Mouse (Mus musculus): Measurements from ENCODE around the gene Tmtc1.

Tmtc1 gene

GRCm38 (mm10) chr6:148279240-148279639 is 164.9 kb downstream of the Tmtc1 start:
- 60% methylated on average over 6 of the region's 6 CpGs for WGBS

DNA sequence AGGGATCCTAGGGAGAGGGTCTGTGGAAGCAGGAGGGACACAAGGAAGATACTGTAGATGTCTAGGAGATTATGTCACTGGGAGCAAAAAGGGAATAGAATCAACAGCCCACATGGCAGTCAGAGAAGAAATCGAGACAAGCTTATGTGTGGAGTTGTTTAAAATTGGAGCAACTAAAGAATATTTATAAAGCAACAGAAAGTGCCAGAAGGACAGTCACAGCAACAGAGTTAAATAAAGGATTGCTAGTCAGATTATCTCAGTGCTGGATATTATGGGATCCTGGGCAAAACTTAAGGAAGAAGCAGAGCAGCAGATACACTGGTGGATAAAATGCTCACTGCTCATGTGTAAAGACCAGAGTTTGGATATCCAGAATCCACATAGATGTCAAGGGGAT is 167.8 kb downstream of the Tmtc1 start:
- 41% methylated on average over 1 of the region's 1 CpGs for WGBS

DNA sequence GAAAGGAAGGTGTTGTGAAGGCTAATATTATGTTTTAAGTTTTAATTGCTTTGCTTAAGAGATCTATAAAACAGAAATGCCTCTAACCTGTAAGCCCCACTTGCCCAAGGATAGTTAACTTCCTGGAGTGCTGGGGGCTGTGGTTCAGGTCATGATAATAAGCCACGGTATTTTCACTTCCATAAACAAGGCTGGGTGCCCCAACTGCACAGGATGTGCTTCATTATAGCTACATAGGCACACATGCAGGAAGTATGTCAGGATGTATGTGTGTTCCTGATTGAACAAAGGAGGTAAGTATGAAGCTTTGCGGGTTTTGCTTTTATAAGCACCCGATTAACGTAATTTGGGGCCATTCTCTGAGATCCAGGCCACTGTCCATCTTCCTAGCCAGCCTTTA is 169.1 kb downstream of the Tmtc1 start:
- WGBS = 83% methylated on average over 4 of the region's 4 CpGs

- 86% methylated on average over 6 of the region's 6 CpGs for WGBS
Observed at GRCm38 (mm10) chr6:148260729-148261101, 183.5 kb downstream of the Tmtc1 start.

DNA sequence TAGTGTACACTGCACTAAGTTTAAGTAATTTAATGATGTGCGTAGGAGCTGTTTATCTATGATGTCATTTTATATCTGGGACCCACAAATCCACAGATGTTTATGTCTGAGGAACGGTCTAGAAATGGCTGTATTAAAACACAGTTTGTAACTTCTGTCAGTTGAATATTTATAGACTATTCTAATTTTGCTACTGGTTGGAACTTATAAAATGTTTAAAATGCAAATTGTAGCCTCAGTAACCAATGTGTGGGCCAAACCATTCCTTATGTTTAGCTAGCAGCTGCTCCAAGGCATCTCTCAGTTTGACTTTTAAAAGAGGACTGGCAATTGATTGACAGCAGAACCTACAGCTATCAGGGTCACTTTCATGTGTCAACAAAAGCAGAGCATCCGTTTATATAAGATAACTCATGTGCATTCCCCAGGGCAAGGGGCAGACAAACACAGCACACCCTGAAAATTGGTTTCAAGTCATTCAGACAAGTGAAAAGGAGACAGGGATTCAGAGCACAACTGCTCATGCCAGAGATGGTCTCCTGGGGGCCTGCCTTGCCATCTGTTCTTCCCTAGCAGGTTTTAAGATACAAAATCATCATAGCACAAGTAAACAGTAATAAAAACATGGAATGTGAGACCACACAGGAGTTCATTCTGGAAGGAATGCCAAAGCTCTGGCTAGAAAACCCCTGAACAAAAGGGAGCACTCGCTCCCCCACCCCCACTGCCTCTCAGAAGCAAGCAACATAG is 184.0 kb downstream of the Tmtc1 start:
- WGBS = 48% methylated on average over 4 of the region's 4 CpGs

- WGBS = 85% methylated on average over 8 of the region's 8 CpGs
Observed at GRCm38 (mm10) chr6:148259074-148259473, 185.1 kb downstream of the Tmtc1 start.

DNA sequence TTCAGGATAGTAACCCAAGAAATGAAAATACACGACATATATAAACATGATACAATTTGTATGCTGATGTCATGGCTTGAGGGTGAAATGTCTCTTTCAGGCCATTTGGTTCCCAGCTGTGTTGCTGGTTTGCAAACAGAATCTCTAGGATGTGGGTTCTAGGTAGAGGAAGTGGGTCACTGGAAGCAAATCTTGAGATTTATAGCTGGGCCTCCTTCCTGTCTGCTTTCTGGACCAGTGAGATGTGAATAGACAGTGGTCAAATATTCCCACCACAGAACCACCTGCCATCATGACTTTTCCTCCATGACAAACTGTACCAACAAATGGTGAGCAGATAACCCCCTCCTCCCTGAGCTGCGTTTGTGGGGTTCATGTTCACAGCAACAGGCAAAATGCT is 186.4 kb downstream of the Tmtc1 start:
- WGBS = 82% methylated on average over 2 of the region's 2 CpGs

DNA sequence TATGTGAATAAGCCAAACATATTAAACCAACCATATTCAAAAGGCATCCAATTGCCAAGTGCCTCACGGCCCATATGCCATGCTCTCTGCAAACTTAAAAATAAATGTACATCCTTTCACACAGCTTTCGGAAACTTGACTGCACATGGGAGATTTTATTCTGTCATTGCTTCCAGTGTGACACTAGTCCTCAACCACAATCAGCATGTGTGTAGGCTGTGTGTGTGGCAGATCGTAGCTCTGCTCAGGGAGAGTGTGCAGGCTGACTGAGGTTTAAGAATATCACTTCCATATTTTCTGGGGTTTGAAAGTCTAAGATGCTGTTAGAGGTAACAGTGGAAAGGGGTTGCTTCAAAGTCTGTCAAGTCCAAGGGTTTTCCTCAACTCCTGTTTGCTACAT is 188.1 kb downstream of the Tmtc1 start:
- WGBS = 55% methylated on average over 3 of the region's 3 CpGs

DNA sequence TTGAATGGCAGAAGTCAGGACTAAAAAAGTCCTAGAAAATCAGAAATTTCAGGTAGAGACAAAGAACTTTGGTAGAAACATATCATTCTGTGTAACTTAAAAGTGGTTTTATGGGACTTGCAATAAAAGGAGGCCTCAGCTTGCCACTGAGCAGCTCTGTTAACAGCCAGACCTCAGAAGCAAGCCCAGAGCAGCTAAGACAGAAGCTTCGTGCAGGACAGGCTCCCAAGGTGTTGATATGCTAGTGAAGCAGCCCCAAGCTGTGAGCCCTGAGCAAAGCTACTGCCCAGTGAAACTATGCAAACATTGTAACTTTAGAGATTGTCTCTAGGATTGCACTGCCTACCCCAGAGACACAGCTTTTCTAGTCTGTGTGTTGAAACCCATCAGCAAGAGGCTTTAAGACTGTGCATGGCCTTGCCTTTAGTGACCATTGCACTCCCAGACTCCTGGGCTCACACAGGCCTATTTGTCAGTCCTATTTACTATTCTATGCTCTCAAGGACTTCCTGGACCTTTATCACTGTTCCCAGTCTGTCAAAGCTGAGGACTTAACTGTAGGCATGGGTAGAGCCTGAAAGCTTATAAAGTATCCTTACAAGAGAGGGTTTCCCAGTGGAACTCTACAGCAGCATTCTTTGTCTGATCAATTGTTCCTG is 188.7 kb downstream of the Tmtc1 start:
- WGBS = 66% methylated on average over 1 of the region's 1 CpGs

DNA sequence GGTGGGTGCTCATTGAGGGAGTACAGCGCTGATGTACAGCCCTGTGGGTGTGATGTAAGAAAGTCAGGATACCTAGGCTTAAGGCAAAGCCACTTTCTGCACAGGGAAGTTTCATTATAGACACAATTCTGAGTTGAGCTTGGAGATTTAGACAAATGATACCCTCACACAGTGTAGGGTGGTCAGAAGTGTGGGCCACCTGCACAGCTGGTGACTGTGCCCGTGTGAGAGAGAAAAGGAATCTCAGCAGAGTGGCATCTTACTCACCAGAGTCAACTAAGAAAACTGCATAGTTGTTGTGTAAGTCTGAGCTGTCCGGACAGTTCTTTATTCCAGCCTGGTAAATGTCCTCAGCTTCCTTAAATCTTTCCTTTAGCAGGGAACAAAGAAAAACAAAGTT is 195.0 kb downstream of the Tmtc1 start:
- WGBS = 58% methylated on average over 3 of the region's 3 CpGs

GRCm38 (mm10) chr6:148248625-148249024 is 195.6 kb downstream of the Tmtc1 start:
- 18% methylated on average over 2 of the region's 2 CpGs for WGBS

DNA sequence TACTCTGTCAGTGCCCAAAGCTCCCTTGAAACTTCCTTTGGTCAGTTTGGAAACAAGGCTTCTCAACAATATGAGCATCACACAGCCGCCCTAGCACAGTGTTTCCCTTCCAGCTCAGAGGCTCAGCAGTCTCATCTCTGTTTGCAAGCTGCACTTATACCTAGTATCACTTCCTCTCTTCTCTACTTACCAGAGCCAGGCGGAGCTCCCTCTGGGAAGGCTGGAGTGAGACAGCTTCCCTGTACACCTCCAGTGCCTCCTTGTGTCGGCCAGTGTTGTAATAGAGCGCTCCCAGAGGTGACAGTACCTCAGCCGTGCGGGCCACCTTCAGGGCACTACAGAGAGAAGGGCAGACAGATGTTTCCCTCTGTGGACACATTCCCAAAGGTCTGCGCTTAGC is 197.6 kb downstream of the Tmtc1 start:
- 85% methylated on average over 7 of the region's 7 CpGs for WGBS

DNA sequence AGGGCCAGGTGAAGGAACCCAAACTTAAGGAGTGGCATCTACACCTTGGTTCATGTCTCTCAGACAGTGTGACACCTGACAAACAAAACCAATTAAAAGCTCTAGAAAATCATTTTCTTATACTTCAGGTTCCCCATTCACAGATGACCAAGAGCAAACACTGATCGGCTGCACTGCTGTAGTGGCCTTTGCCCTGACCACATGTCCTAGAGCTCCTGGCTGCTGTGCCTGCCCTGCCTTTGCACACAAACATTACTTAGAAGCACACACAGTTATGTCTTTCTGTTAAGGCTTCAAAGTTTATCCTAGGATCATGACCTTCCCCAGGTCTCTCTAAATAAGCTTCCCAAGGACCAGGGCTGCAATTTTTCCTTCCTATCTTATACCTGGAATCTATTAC is 199.4 kb downstream of the Tmtc1 start:
- 96% methylated on average over 1 of the region's 1 CpGs for WGBS

- WGBS = 61% methylated on average over 3 of the region's 3 CpGs
Observed at GRCm38 (mm10) chr6:148242304-148242703, 201.9 kb downstream of the Tmtc1 start.

GRCm38 (mm10) chr6:148241685-148242084 is 202.5 kb downstream of the Tmtc1 start:
- WGBS = 67% methylated on average over 5 of the region's 5 CpGs

- WGBS = 79% methylated on average over 1 of the region's 1 CpGs
Observed at GRCm38 (mm10) chr6:148239311-148239710, 204.9 kb downstream of the Tmtc1 start.

- WGBS = 39% methylated on average over 5 of the region's 5 CpGs
Observed at GRCm38 (mm10) chr6:148237453-148237852, 206.7 kb downstream of the Tmtc1 start.

GRCm38 (mm10) chr6:148234105-148234828 is 209.9 kb downstream of the Tmtc1 start:
- WGBS = 37% methylated on average over 3 of the region's 3 CpGs

DNA sequence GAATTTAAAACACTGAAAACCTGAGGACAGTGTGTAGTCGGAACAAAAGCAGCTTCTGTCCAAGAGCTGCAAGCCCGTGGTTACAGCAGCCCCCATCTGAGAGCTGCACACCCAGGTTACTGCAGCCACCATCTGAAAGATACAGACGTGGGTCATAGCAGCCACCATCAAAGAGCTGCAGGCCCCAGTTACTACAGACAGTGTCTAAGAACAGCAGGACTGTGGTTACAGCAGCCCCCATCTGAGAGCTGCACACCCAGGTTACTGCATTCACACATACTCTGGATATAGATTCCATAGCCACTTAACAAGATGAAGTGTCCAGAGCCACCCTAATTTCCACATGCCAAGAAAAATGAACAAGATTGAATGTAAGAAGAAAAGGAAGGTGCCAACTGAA is 216.6 kb downstream of the Tmtc1 start:
- 59% methylated on average over 3 of the region's 3 CpGs for WGBS

DNA sequence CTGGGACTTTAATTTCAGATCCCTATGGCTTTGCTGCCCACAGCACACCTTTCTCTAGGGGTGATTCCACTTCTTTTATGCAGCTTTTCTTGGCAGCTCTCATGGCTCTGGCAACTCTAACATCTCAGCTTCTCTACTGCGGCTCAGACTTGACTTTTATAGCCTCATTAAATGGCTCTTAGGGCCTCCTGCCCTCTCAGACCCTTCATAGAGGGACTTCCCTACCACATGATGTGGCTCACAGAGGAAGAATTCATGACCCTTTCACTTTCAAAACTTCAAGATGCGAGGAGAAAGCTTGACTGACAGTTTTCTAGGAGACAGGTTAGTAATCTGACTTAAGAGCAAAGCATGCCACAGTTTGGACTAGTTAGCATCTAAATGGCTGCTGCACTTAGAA is 221.5 kb downstream of the Tmtc1 start:
- 71% methylated on average over 2 of the region's 2 CpGs for WGBS

DNA sequence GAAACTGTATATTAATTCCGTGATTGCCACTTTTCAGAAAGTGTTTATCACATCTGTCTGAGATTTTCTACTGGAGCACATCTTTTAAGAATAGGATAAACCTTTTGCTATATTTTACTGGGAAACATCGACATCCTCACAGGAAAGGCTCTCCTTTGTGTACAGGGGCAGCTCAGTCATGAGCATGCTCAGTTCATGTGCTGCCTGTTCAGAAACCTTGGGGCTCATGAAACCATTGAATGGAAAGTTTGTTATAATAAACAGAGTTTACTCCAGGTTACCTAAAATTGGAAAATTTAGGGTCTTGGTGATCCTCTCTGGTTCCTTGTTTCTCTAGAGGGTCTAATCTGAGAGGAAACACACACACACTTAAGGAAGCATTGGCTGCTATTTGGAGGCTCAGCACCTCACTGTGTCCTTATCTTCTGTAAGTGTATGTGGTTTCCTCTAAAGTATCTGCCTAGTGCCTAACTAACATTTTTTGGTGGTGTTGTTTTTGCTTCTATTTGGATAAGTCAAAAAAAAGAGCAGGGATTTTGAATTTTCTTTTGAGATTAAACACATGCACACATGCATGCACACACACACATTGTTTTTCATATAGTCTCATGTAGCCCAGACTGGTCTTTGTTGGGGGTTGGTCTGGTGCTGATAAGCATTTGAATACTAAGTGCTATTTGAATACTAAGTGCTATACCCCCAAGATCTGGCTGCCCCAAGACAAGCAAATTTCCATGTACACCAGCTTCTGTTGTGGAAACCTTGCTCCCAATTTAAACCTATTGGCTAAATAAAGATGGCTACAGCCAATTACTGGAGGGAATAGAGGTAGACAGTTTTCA is 225.7 kb downstream of the Tmtc1 start:
- 86% methylated on average over 2 of the region's 2 CpGs for WGBS

DNA sequence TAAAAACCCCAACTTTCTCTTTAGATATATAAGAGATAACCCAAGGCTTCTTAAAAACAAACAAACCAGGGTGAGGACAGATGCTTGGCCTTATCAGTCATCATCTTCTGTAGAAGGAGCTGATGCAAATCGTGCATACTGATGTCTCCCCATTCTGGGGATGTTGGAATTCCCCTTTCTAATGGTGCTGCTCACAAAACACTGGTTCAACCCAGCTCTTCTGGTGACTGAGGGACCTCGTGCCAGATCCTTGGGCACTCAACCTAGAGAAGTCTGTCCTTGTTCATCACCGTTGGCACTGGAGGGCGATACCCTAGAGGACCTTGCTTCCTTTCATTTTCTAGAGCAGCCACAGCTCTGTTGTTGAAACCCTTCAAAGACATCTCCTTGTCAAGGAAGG is 227.4 kb downstream of the Tmtc1 start:
- WGBS = 88% methylated on average over 4 of the region's 4 CpGs
